Mouse (Mus musculus) myocyte (in vitro differentiated cells): ENCODE measurements around the gene Gm5725. TPM values are rescaled to one million over a fixed set of nuclear protein-coding genes. Genes with fewer than 3 reads are reported as not detected.
"Not testable (repeated sequence)": the region's sequence is repeated elsewhere in the genome, so short reads cannot be mapped to it uniquely, and the experiment has no call there.

ENCODE experiments used
- H3K27me3 ChIP-seq: one replicate; pipeline ENCODE4 v1.6.1; 2011; ENCODE audit not compliant: control insufficient read depth, insufficient read depth, insufficient read length
- H3K36me3 ChIP-seq: one replicate; pipeline ENCODE4 v1.6.1; 2011; ENCODE audit not compliant: control insufficient read depth, insufficient read depth
- H3K4me2 ChIP-seq: one replicate; pipeline ENCODE4 v1.6.1; 2011; ENCODE audit warnings: low read depth, control low read depth
- H3K4me3 ChIP-seq: one replicate; pipeline ENCODE4 v1.5.1; 2011; ENCODE audit warnings: mild to moderate bottlenecking, control low read depth, moderate library complexity
- H3K79me2 ChIP-seq: one replicate; pipeline ENCODE4 v1.6.1; 2011; ENCODE audit not compliant: control insufficient read depth, insufficient read depth
- H3ac ChIP-seq: one replicate; pipeline ENCODE4 v1.6.1; 2011; ENCODE audit not compliant: control insufficient read depth, insufficient read length
- polyA plus RNA-seq: library from polyadenylated mRNA; unstranded; fragments of >200 nt; fragmentation: generic; extraction: Trizol; gene quantifications from one replicate; pipeline ENCODE4 v1.2.1, GENCODE M21; 2012; ENCODE audit warnings: missing spikeins

Gene Gm5725
- not detected for polyA plus RNA-seq

- H3K4me2 ChIP-seq, H3K4me3 ChIP-seq, H3K27me3 ChIP-seq, H3K36me3 ChIP-seq, H3ac ChIP-seq, H3K79me2 ChIP-seq: not testable (repeated sequence)
Measured at GRCm38 (mm10) chr7:21844167-21844566, at the start of gene Gm5725. Gm5725 (minus strand) TSS chr7:21844267.

GRCm38 (mm10) chr7:21832051-21832450 lies 12.0 kb downstream of the Gm5725 start, which contains the start of gene Vmn1r135:
Vmn1r135 (plus strand) TSS chr7:21832351.
- H3K4me3 ChIP-seq, H3K4me2 ChIP-seq, H3K79me2 ChIP-seq, H3ac ChIP-seq, H3K27me3 ChIP-seq, H3K36me3 ChIP-seq: not testable (repeated sequence)

GRCm38 (mm10) chr7:21796628-21797027 lies 47.4 kb downstream of the Gm5725 start, which contains the start of gene Gm4177:
Gm4177 (minus strand) TSS chr7:21796728.
- not testable (repeated sequence) for H3K4me3 ChIP-seq, H3ac ChIP-seq, H3K4me2 ChIP-seq, H3K27me3 ChIP-seq, H3K79me2 ChIP-seq, H3K36me3 ChIP-seq

Other genes starting within 250 kb of the Gm5725 start
- not detected for gene Vmn1r132, start 230.2 kb downstream of the Gm5725 start, polyA plus RNA-seq
- not detected for gene Gm4175, start 82.8 kb downstream of the Gm5725 start, polyA plus RNA-seq
- not detected for gene Gm4177, start 47.5 kb downstream of the Gm5725 start, polyA plus RNA-seq
- gene Vmn1r135, start 11.9 kb downstream of the Gm5725 start, polyA plus RNA-seq = not detected
- gene Gm5891, start 77.0 kb upstream of the Gm5725 start, polyA plus RNA-seq = not detected
- gene Vmn1r137, start 150.3 kb upstream of the Gm5725 start, polyA plus RNA-seq = not detected
- gene Vmn1r138, start 184.6 kb upstream of the Gm5725 start, polyA plus RNA-seq = not detected
- not detected for gene Gm6176, start 212.0 kb upstream of the Gm5725 start, polyA plus RNA-seq
- not detected for gene Vmn1r139, start 224.8 kb upstream of the Gm5725 start, polyA plus RNA-seq